Mouse (Mus musculus): Measurements from ENCODE around the gene Depp1. TPM values are rescaled to one million over a fixed set of nuclear protein-coding genes. Genes with fewer than 3 reads are reported as not detected.

Gene Depp1
- polyA plus RNA-seq, 1 experiment from 2014 or later, result 6.1 TPM

GRCm38 (mm10) chr6:116638871-116639270 lies 11.5 kb upstream of the Depp1 start:
- Histone ChIP-seq H3K27ac (ENCODE audit: low read depth, low read length) (no peak overlapping the region), H3K36me3 (ENCODE audit: control insufficient read depth, insufficient read depth, low read length) (no peaks in the 10 kb centered on the region), H3K27me3 (replicated peaks; ENCODE audit: control insufficient read depth, insufficient read depth, low read length) (no peaks in the 10 kb centered on the region; the same call in 1 of the 2 replicates), H3K4me3 (ENCODE audit: low read depth, low read length) (no peak overlapping the region), H3K9ac (ENCODE audit: low read depth, low read length) (no peak overlapping the region), H3K9me3 (ENCODE audit: control insufficient read depth, low read length) (no peaks in the 10 kb centered on the region), H3K4me2 (no peak overlapping the region), H3K4me1 (replicated peaks; ENCODE audit: control insufficient read depth, insufficient read depth, low read length) (peaks cover 13% of the 10 kb centered on the region)
- no peak for ATAC-seq (replicated peaks; ENCODE audit: low FRiP score)
- WGBS, result 80% methylated on average over 2 of the region's 2 CpGs
- no peak for DNase-seq (ENCODE audit: low spot score)

- Histone ChIP-seq H3K27ac (ENCODE audit: low read depth, low read length) (no peak overlapping the region), H3K27me3 (replicated peaks; ENCODE audit: control insufficient read depth, insufficient read depth, low read length) (no peaks in the 10 kb centered on the region; the same call in 1 of the 2 replicates), H3K4me3 (ENCODE audit: low read depth, low read length) (no peak overlapping the region), H3K36me3 (ENCODE audit: control insufficient read depth, insufficient read depth, low read length) (no peaks in the 10 kb centered on the region), H3K9ac (ENCODE audit: low read depth, low read length) (no peak overlapping the region), H3K4me1 (replicated peaks; ENCODE audit: control insufficient read depth, insufficient read depth, low read length) (peaks cover 13% of the 10 kb centered on the region), H3K9me3 (ENCODE audit: control insufficient read depth, low read length) (no peaks in the 10 kb centered on the region), H3K4me2 (no peak overlapping the region)
- WGBS, result 56% methylated on average over 2 of the region's 2 CpGs
- ATAC-seq (replicated peaks; ENCODE audit: low FRiP score), result no peak
- no peak for DNase-seq (ENCODE audit: low spot score)
Measured at GRCm38 (mm10) chr6:116639663-116640062, 10.7 kb upstream of the Depp1 start.

DNA sequence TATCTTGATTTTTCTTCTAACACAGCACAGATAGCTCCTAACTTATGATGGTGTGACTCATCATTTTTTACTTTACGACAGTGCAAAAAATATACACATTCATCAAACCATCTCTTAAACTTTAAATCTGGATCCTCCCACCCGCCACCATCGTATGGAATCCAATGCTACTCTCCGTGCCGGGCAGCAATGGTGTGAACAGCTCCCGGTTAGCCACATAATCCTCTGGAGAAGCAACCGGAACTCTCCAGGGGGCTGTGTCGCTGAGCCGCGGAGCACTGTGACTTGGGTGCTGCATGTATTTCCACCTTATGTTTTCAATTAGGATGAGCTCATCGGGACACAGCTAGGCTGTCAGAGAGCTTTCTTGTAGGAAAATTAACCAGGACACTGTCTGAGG lies 7.5 kb upstream of the Depp1 start:
- ATAC-seq (replicated peaks; ENCODE audit: low FRiP score) (no peak), DNase-seq (ENCODE audit: low spot score) (no peak)
- Histone ChIP-seq H3K4me3 (ENCODE audit: low read depth, low read length) (no peak overlapping the region), H3K36me3 (ENCODE audit: control insufficient read depth, insufficient read depth, low read length) (no peaks in the 10 kb centered on the region), H3K9me3 (ENCODE audit: control insufficient read depth, low read length) (no peaks in the 10 kb centered on the region), H3K27ac (ENCODE audit: low read depth, low read length) (no peak overlapping the region), H3K27me3 (replicated peaks; ENCODE audit: control insufficient read depth, insufficient read depth, low read length) (no peaks in the 10 kb centered on the region), H3K4me1 (replicated peaks; ENCODE audit: control insufficient read depth, insufficient read depth, low read length) (no peaks in the 10 kb centered on the region; the same call in 1 of the 2 replicates), H3K9ac (ENCODE audit: low read depth, low read length) (no peak overlapping the region), H3K4me2 (no peak overlapping the region)
- 81% methylated on average over 11 of the region's 11 CpGs for WGBS

- DNase-seq (ENCODE audit: low spot score) (no peak), ATAC-seq (replicated peaks; ENCODE audit: low FRiP score) (no peak)
- no peaks in the 10 kb centered on the region for H3K9me3 ChIP-seq (ENCODE audit: control insufficient read depth, low read length)
- H3K4me2 ChIP-seq, result no peak overlapping the region
- no peaks in the 10 kb centered on the region; the same call in 1 of the 2 replicates for H3K4me1 ChIP-seq (replicated peaks; ENCODE audit: control insufficient read depth, insufficient read depth, low read length)
- H3K27me3 ChIP-seq (replicated peaks; ENCODE audit: control insufficient read depth, insufficient read depth, low read length), result no peaks in the 10 kb centered on the region
- WGBS, result 62% methylated on average over 4 of the region's 4 CpGs
- no peak overlapping the region for H3K9ac ChIP-seq (ENCODE audit: low read depth, low read length)
- H3K27ac ChIP-seq (ENCODE audit: low read depth, low read length), result no peak overlapping the region
- H3K4me3 ChIP-seq (ENCODE audit: low read depth, low read length), result no peak overlapping the region
- no peaks in the 10 kb centered on the region for H3K36me3 ChIP-seq (ENCODE audit: control insufficient read depth, insufficient read depth, low read length)
Measured at GRCm38 (mm10) chr6:116643881-116644280, 6.5 kb upstream of the Depp1 start.

- H3K4me1 ChIP-seq (replicated peaks; ENCODE audit: control insufficient read depth, insufficient read depth, low read length), result no peaks in the 10 kb centered on the region; the same call in 1 of the 2 replicates
- 63% methylated on average over 3 of the region's 3 CpGs for WGBS
- no peaks in the 10 kb centered on the region for H3K27me3 ChIP-seq (replicated peaks; ENCODE audit: control insufficient read depth, insufficient read depth, low read length)
- no peak overlapping the region for H3K27ac ChIP-seq (ENCODE audit: low read depth, low read length)
- H3K4me2 ChIP-seq, result no peak overlapping the region
- no peak overlapping the region for H3K4me3 ChIP-seq (ENCODE audit: low read depth, low read length)
- no peak overlapping the region for H3K9ac ChIP-seq (ENCODE audit: low read depth, low read length)
- no peaks in the 10 kb centered on the region for H3K36me3 ChIP-seq (ENCODE audit: control insufficient read depth, insufficient read depth, low read length)
- H3K9me3 ChIP-seq (ENCODE audit: control insufficient read depth, low read length), result no peaks in the 10 kb centered on the region
- no peak for DNase-seq (ENCODE audit: low spot score)
- ATAC-seq (replicated peaks; ENCODE audit: low FRiP score), result no peak
Measured at GRCm38 (mm10) chr6:116644335-116644734, 6.1 kb upstream of the Depp1 start.

DNA sequence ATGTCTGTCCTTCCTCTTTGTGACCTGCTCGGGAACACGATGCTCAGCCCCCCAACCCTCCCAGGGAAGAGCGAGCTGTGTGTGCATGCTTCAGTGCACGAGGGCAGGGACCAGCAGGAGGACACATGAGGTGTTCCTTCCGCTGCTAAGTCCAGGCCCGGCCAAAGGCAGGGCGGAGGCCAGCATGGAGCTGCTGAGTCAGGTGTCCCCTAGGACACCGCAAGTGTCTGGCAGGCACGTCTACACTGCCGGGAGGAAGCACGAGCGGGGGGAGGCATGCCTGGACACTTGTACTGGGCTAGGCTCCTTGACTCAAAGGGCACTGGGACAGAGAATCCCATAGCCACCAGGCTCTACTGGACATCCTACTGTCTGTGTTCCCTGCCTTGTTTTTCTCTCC lies 2.6 kb upstream of the Depp1 start:
- Histone ChIP-seq H3K36me3 (ENCODE audit: control insufficient read depth, insufficient read depth, low read length) (no peaks in the 10 kb centered on the region), H3K9me3 (ENCODE audit: control insufficient read depth, low read length) (no peaks in the 10 kb centered on the region), H3K9ac (ENCODE audit: low read depth, low read length) (no peak overlapping the region), H3K27ac (ENCODE audit: low read depth, low read length) (no peak overlapping the region), H3K4me2 (no peak overlapping the region), H3K4me1 (replicated peaks; ENCODE audit: control insufficient read depth, insufficient read depth, low read length) (no peaks in the 10 kb centered on the region; the same call in 1 of the 2 replicates), H3K27me3 (replicated peaks; ENCODE audit: control insufficient read depth, insufficient read depth, low read length) (no peaks in the 10 kb centered on the region), H3K4me3 (ENCODE audit: low read depth, low read length) (no peak overlapping the region)
- no peak for DNase-seq (ENCODE audit: low spot score)
- ATAC-seq (replicated peaks; ENCODE audit: low FRiP score), result no peak
- WGBS, result 74% methylated on average over 12 of the region's 12 CpGs

DNA sequence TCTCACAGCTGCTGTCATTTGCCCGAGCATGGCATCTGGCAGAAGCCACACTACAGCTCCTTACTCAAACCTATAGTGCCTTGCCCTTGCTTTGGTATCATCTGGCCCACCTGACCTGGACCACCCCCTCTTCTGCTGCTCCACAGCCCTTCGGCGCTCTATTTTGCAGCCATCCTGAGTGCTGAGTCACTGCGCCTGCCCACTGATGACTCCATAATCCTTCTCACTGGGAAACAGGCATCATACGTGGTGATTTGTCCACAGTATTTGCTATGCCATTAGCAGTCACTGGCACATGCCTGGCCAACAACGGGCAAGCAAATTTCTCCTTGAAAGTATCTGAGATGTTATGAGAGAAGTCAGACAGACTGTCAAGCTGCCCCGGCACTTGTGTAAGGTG lies 598 bp upstream of the Depp1 start:
- Histone ChIP-seq H3K4me1 (replicated peaks; ENCODE audit: control insufficient read depth, insufficient read depth, low read length) (no peaks in the 10 kb centered on the region; the same call in none of the 2 replicates), H3K27me3 (replicated peaks; ENCODE audit: control insufficient read depth, insufficient read depth, low read length) (no peaks in the 10 kb centered on the region), H3K27ac (ENCODE audit: low read depth, low read length) (no peak overlapping the region), H3K36me3 (ENCODE audit: control insufficient read depth, insufficient read depth, low read length) (no peaks in the 10 kb centered on the region), H3K9me3 (ENCODE audit: control insufficient read depth, low read length) (no peaks in the 10 kb centered on the region), H3K9ac (ENCODE audit: low read depth, low read length) (no peak overlapping the region), H3K4me2 (no peak overlapping the region), H3K4me3 (ENCODE audit: low read depth, low read length) (no peak overlapping the region)
- ATAC-seq (replicated peaks; ENCODE audit: low FRiP score) (0 out of 2 replicates have a peak, but pooled peaks have one; percentile 22), DNase-seq (ENCODE audit: low spot score) (no peak)
- WGBS, result 55% methylated on average over 7 of the region's 7 CpGs

DNA sequence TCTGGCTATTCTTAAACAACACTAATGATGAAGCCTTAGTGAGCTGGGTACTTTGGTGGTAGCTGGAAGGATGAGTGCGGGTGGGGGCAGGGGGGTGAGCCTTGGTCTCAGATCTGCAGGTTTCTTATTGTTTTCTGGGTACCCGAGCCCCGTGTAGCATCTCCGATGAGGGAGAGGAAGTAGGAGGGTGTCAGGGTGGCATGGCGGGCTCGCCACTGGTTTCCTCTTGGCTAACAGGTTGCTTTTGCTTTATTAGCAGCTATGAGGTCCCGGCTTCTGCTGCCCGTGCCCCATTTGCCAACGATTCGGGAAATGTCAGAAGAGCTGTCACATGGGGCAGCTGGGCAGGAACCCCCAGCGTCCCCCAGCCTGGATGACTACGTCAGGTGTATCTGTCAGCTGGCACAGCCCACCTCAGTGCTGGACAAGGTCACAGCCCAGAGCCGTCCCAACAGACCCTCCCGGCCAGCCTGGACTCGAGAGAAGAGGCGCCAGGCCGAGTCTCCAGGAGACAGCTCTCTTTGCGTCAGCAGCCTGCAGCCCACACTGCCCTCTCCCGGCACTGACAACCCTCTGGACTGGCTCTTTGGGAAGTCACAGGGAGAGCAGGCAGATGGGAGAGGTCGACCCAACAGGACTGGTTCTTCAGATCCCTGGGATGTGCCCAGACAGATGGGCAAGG lies 1.2 kb downstream of the Depp1 start:
- Histone ChIP-seq H3K4me2 (no peak overlapping the region), H3K36me3 (ENCODE audit: control insufficient read depth, insufficient read depth, low read length) (no peaks in the 10 kb centered on the region), H3K27ac (ENCODE audit: low read depth, low read length) (no peak overlapping the region), H3K4me3 (ENCODE audit: low read depth, low read length) (no peak overlapping the region), H3K9ac (ENCODE audit: low read depth, low read length) (no peak overlapping the region), H3K27me3 (replicated peaks; ENCODE audit: control insufficient read depth, insufficient read depth, low read length) (no peaks in the 10 kb centered on the region), H3K4me1 (replicated peaks; ENCODE audit: control insufficient read depth, insufficient read depth, low read length) (no peaks in the 10 kb centered on the region; the same call in none of the 2 replicates), H3K9me3 (ENCODE audit: control insufficient read depth, low read length) (no peaks in the 10 kb centered on the region)
- ATAC-seq (replicated peaks; ENCODE audit: low FRiP score) (no peak), DNase-seq (ENCODE audit: low spot score) (no peak)
- WGBS, result 58% methylated on average over 20 of the region's 20 CpGs

DNA sequence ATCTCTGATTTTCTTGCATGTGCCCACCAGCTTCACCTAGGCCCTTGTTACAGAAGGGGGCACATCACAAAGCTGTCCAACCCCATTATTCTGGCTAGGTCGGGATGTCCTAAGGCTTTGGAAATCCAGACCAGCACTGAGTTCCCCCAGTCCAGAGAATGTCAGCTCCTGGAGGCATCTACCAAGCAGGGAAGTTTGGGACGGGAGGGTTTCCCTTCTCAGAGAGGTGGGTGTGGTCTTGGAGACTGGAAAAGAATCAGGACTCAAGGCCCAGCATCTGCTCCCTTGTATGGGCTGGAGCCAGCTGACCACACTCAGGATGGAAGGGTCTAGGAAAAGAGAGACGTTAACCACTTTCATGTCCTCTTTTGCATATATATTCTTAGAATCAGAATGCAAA lies 2.8 kb downstream of the Depp1 start:
- H3K27me3 ChIP-seq (replicated peaks; ENCODE audit: control insufficient read depth, insufficient read depth, low read length), result no peaks in the 10 kb centered on the region
- H3K9ac ChIP-seq (ENCODE audit: low read depth, low read length), result no peak overlapping the region
- H3K36me3 ChIP-seq (ENCODE audit: control insufficient read depth, insufficient read depth, low read length), result no peaks in the 10 kb centered on the region
- H3K9me3 ChIP-seq (ENCODE audit: control insufficient read depth, low read length), result no peaks in the 10 kb centered on the region
- no peak overlapping the region for H3K27ac ChIP-seq (ENCODE audit: low read depth, low read length)
- 68% methylated on average over 3 of the region's 3 CpGs for WGBS
- no peak overlapping the region for H3K4me2 ChIP-seq
- no peaks in the 10 kb centered on the region; the same call in none of the 2 replicates for H3K4me1 ChIP-seq (replicated peaks; ENCODE audit: control insufficient read depth, insufficient read depth, low read length)
- DNase-seq (ENCODE audit: low spot score) (no peak), ATAC-seq (replicated peaks; ENCODE audit: low FRiP score) (no peak)
- no peak overlapping the region for H3K4me3 ChIP-seq (ENCODE audit: low read depth, low read length)

Measured in liver, embryonic 11.5 days (tissue).